16 mouse cellular contexts compared by ENCODE assay signal in the genomic region with DNA sequence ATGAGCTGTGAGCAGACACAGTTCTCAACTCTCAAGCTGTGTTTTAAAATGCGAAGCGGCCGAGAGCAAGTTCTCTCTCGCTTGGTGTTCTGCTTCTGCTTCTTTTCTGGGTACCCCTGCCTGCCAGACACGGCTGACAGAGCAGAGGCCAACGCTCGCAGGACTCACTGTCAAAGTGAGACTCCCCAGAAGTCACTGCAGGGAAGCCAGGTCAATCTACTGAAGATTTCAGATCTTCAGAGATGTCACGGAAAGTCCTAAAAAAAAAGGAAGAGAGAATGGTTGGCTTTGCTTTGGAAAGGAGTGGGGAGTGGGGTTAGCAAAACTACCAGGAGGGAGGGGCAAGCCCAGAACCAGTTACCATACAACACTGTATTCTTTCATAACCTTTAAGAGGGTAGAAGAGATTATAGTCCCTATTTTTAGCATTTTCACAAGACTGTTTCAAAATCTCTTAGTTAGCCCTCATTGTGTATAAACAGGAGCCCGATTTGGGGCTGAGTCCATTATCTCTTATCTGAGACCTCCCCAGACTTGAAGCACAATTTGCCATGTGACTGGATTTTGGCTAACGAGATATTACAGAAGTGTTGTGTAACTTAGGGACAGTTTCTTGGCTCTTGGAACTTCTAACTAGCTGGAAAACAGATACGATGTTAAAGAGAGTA. TPM values are rescaled to one million over a fixed set of nuclear protein-coding genes. Genes with fewer than 3 reads are reported as not detected.
A peak's percentile ranks its signal among the peaks of the same experiment; 100 is the strongest.
DNase-seq lines count a peak whose midpoint lies in the region; ATAC-seq and TF ChIP-seq lines count a peak whose summit lies in the region.
"Had no signal": no experiment of that assay in that cellular context is flagged by ENCODE, and none has a peak within 500 bp of the region (broad histone marks: within the 10 kb centered on the region; RNA-seq: fewer than 3 reads in every experiment).

No protein-coding gene starts in this region.

- DNase-seq in midbrain, embryonic 11.5 days (ENCODE audit: low spot score, missing footprints), result peak; percentile 8
- DNase-seq in heart, adult 9 months (ENCODE audit: low spot score in 2 of 2), result peak; percentile 59 to 68
- DNase-seq in heart, postnatal 0 days (ENCODE audit: low spot score), result peak; percentile 73
- peak; percentile 35 for DNase-seq in testis, postnatal 14 days (ENCODE audit: low spot score)
- DNase-seq in embryo, embryonic 10.5 days (ENCODE audit: low spot score), result no peak
- no peak for DNase-seq in Muller cell, postnatal 12 days (ENCODE audit: inconsistent ontology term)
- DNase-seq: adrenal gland, adult 2 months; thymus, postnatal 14 days had no signal

- no peak overlapping the region for H3K27ac ChIP-seq in midbrain, embryonic 11.5 days (ENCODE audit: low read depth, low read length)
- H3K27ac ChIP-seq in midbrain, embryonic 16.5 days (ENCODE audit: low read length), result no peak overlapping the region
- peak overlapping the region; percentile 78 for H3K27ac ChIP-seq in heart, postnatal 0 days (ENCODE audit: low read depth)
- H3K27ac ChIP-seq: embryonic facial prominence, embryonic 12.5 days; left cerebral cortex, adult 2 months; limb, embryonic 13.5 days had no signal

- no peak overlapping the region for H3K4me2 ChIP-seq in midbrain, embryonic 11.5 days
- no peak overlapping the region for H3K4me2 ChIP-seq in midbrain, embryonic 16.5 days (ENCODE audit: low read length)
- no peak overlapping the region for H3K4me2 ChIP-seq in heart, postnatal 0 days (ENCODE audit: low read depth, low read length)
- H3K4me2 ChIP-seq: embryonic facial prominence, embryonic 12.5 days; limb, embryonic 13.5 days had no signal

- TF ChIP-seq EP300 in heart, postnatal 0 days (IDR thresholded peaks at IDR 0.05; ENCODE audit: low read depth), result no peak; the same call in 1 of the 2 replicates

- H3K9ac ChIP-seq in midbrain, embryonic 11.5 days (ENCODE audit: low read length), result no peak overlapping the region
- H3K9ac ChIP-seq in midbrain, embryonic 16.5 days (ENCODE audit: low read depth, low read length), result no peak overlapping the region
- H3K9ac ChIP-seq in heart, postnatal 0 days (replicated peaks; ENCODE audit: low read depth, low read length), result no peak overlapping the region
- H3K9ac ChIP-seq: embryonic facial prominence, embryonic 12.5 days; limb, embryonic 13.5 days had no signal

- 90% methylated on average over 11 of the region's 11 CpGs for WGBS in midbrain, embryonic 11.5 days
- WGBS in midbrain, embryonic 16.5 days, result 85% methylated on average over 11 of the region's 11 CpGs
- 19% methylated on average over 11 of the region's 11 CpGs for WGBS in heart, postnatal 0 days

- peaks cover 5% of the 10 kb centered on the region; the same call in 1 of the 2 replicates for H3K36me3 ChIP-seq in midbrain, embryonic 11.5 days (ENCODE audit: control insufficient read depth, insufficient read depth, low read length)
- peaks cover 1% of the 10 kb centered on the region; the same call in 1 of the 2 replicates for H3K36me3 ChIP-seq in midbrain, embryonic 16.5 days (ENCODE audit: control insufficient read depth, insufficient read depth, low read length)
- peaks cover 51% of the 10 kb centered on the region for H3K36me3 ChIP-seq in heart, postnatal 0 days (replicated peaks; ENCODE audit: control insufficient read depth, insufficient read depth, low read length)

- no peak for ATAC-seq in midbrain, embryonic 11.5 days (ENCODE audit: low FRiP score)
- no peak for ATAC-seq in midbrain, embryonic 16.5 days
- peak; percentile 63 for ATAC-seq in heart, postnatal 0 days (ENCODE audit: insufficient read depth, low read depth)
- ATAC-seq: forebrain, embryonic 16.5 days; hindbrain, embryonic 16.5 days; intestine, postnatal 0 days had no signal

- no peak for TF ChIP-seq CTCF in heart, postnatal 0 days (IDR thresholded peaks at IDR 0.05; ENCODE audit: low read depth)

- H3K9me3 ChIP-seq in midbrain, embryonic 11.5 days (ENCODE audit: control insufficient read depth, low read length), result no peaks in the 10 kb centered on the region
- H3K9me3 ChIP-seq in midbrain, embryonic 16.5 days (replicated peaks; ENCODE audit: control insufficient read depth, low read length, poor library complexity, severe bottlenecking), result no peaks in the 10 kb centered on the region
- no peaks in the 10 kb centered on the region for H3K9me3 ChIP-seq in heart, postnatal 0 days (replicated peaks; ENCODE audit: control insufficient read depth, low read length)
- H3K9me3 ChIP-seq: embryonic facial prominence, embryonic 12.5 days; G1E; limb, embryonic 13.5 days had no signal

- H3K4me1 ChIP-seq in midbrain, embryonic 11.5 days (ENCODE audit: control insufficient read depth, insufficient read depth, low read length), result no peaks in the 10 kb centered on the region
- no peaks in the 10 kb centered on the region for H3K4me1 ChIP-seq in midbrain, embryonic 16.5 days (ENCODE audit: control insufficient read depth, insufficient read depth, low read length)
- H3K4me1 ChIP-seq in heart, postnatal 0 days (ENCODE audit: control insufficient read depth, insufficient read depth), result peaks cover 26% of the 10 kb centered on the region
- H3K4me1 ChIP-seq: embryonic facial prominence, embryonic 12.5 days; limb, embryonic 13.5 days had no signal

- H3K27me3 ChIP-seq in midbrain, embryonic 11.5 days (ENCODE audit: control insufficient read depth, insufficient read depth, low read length), result no peaks in the 10 kb centered on the region
- H3K27me3 ChIP-seq in midbrain, embryonic 16.5 days (ENCODE audit: control insufficient read depth, insufficient read depth, low read depth, low read length), result no peaks in the 10 kb centered on the region
- H3K27me3 ChIP-seq in heart, postnatal 0 days (ENCODE audit: control insufficient read depth, insufficient read depth, low read length), result no peaks in the 10 kb centered on the region
- H3K27me3 ChIP-seq: embryonic facial prominence, embryonic 12.5 days; limb, embryonic 13.5 days had no signal

- no peak overlapping the region for H3K4me3 ChIP-seq in midbrain, embryonic 11.5 days (ENCODE audit: low read depth, low read length)
- no peak overlapping the region for H3K4me3 ChIP-seq in midbrain, embryonic 16.5 days (ENCODE audit: low read depth, low read length)
- no peak overlapping the region for H3K4me3 ChIP-seq in heart, postnatal 0 days (ENCODE audit: low read depth, low read length)
- H3K4me3 ChIP-seq: embryonic facial prominence, embryonic 12.5 days; left cerebral cortex, adult 2 months; limb, embryonic 13.5 days had no signal

RNA-seq across cellular contexts. Expression of a gene that starts 15.2 kb away (rescaled TPM):
- 26.1 and 28.8 TPM in 2 replicates for polyA plus RNA-seq in midbrain, embryonic 11.5 days (2014; fragmentation: Nextera tagmentation; extraction: Ambion mirVana)
- polyA plus RNA-seq in midbrain, embryonic 16.5 days (2015; fragmentation: Nextera tagmentation; extraction: Ambion mirVana), result 12.7 and 14.5 TPM in 2 replicates
- 27.9 and 34.3 TPM in 2 replicates for total RNA-seq in heart, postnatal 0 days (2014; rRNA removed; ENCODE audit: low replicate concordance)
- 34.4 and 35.5 TPM in 2 replicates for polyA plus RNA-seq in heart, postnatal 0 days (2015; fragmentation: Nextera tagmentation; extraction: Ambion mirVana)

Comparison
In these comparisons a context has a peak if more than half of its experiments do, and no peak if none do; other contexts are left out.
1. DNase-seq: peak in midbrain, embryonic 11.5 days (single experiment), heart, adult 9 months (2 of 2), heart, postnatal 0 days (single experiment) and testis, postnatal 14 days (single experiment); none in embryo, embryonic 10.5 days (single experiment) and Muller cell, postnatal 12 days (single experiment).